Comparison of ENCODE assay signal across 9 mouse cellular contexts in the genomic region with DNA sequence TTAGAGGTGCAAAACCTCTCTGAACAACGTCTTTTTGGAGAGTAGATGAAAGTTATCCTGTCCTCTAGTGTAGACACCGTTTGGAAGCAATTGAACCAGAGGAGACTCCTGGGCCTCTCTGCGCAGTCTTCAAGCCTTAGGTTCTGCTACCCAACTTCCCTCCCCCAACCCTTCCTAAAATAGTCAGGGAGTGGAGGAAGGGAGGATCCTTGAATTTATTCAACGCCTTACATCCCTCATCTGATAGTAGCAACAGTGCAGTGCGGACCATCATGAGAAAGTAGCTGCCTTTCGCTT. TPM values are rescaled to one million over a fixed set of nuclear protein-coding genes. Genes with fewer than 3 reads are reported as not detected.
A peak's percentile ranks its signal among the peaks of the same experiment; 100 is the strongest.
DNase-seq lines count a peak whose midpoint lies in the region; ATAC-seq and TF ChIP-seq lines count a peak whose summit lies in the region.
"Had no signal": no experiment of that assay in that cellular context is flagged by ENCODE, and none has a peak within 500 bp of the region (broad histone marks: within the 10 kb centered on the region; RNA-seq: fewer than 3 reads in every experiment).

No protein-coding gene starts in this region.

- H3K4me2 ChIP-seq in forebrain, postnatal 0 days (ENCODE audit: low read depth), result peak overlapping the region; percentile 85
- H3K4me2 ChIP-seq in limb, embryonic 15.5 days, result peak overlapping the region; percentile 91
- H3K4me2 ChIP-seq in neural tube, embryonic 14.5 days (ENCODE audit: low read depth, low read length), result peak overlapping the region; percentile 58

- H3K9me3 ChIP-seq in forebrain, postnatal 0 days (ENCODE audit: low read length), result no peaks in the 10 kb centered on the region
- H3K9me3 ChIP-seq in limb, embryonic 15.5 days, result no peaks in the 10 kb centered on the region
- H3K9me3 ChIP-seq in neural tube, embryonic 14.5 days (ENCODE audit: control insufficient read depth, low read length), result no peaks in the 10 kb centered on the region

- peak overlapping the region; percentile 80 for H3K9ac ChIP-seq in forebrain, postnatal 0 days
- no peak overlapping the region for H3K9ac ChIP-seq in limb, embryonic 15.5 days
- H3K9ac ChIP-seq in neural tube, embryonic 14.5 days (replicated peaks; ENCODE audit: low read depth, low read length), result peak overlapping the region; percentile 74

- H3K36me3 ChIP-seq in forebrain, postnatal 0 days (ENCODE audit: insufficient read depth), result no peaks in the 10 kb centered on the region
- no peaks in the 10 kb centered on the region for H3K36me3 ChIP-seq in limb, embryonic 15.5 days
- H3K36me3 ChIP-seq in neural tube, embryonic 14.5 days (ENCODE audit: control insufficient read depth, insufficient read depth, low read length), result no peaks in the 10 kb centered on the region

- peaks cover 5% of the 10 kb centered on the region; the same call in 1 of the 2 replicates for H3K4me1 ChIP-seq in forebrain, postnatal 0 days (ENCODE audit: insufficient read depth)
- peaks cover 10% of the 10 kb centered on the region for H3K4me1 ChIP-seq in limb, embryonic 15.5 days
- no peaks in the 10 kb centered on the region for H3K4me1 ChIP-seq in neural tube, embryonic 14.5 days (ENCODE audit: control insufficient read depth, insufficient read depth, low read length)

- peak; percentile 24 to 39 for DNase-seq in layer of hippocampus, adult 2 months (ENCODE audit: low spot score in 2 of 2)
- no peak for DNase-seq in layer of hippocampus, postnatal 36 days
- DNase-seq in forebrain, postnatal 0 days, result no peak
- DNase-seq in layer of hippocampus, adult 18-20 months (ENCODE audit: low spot score in 2 of 2), result no peak
- no peak for DNase-seq in embryo, embryonic 10.5 days (ENCODE audit: low spot score)

- peak overlapping the region; percentile 97 for H3K27ac ChIP-seq in layer of hippocampus, adult 2 months
- H3K27ac ChIP-seq in forebrain, postnatal 0 days (ENCODE audit: low read depth, low read length), result peak overlapping the region; percentile 79; the same call in 1 of the 2 replicates
- H3K27ac ChIP-seq in limb, embryonic 15.5 days, result no peak overlapping the region
- H3K27ac ChIP-seq in neural tube, embryonic 14.5 days (ENCODE audit: low read depth, low read length), result peak overlapping the region; percentile 45

- peak; percentile 57 for ATAC-seq in forebrain, postnatal 0 days
- no peak for ATAC-seq in limb, embryonic 15.5 days (ENCODE audit: insufficient number of reproducible peaks, low FRiP score, low TSS enrichment, low read depth)
- no peak; the same call in 1 of the 2 replicates for ATAC-seq in neural tube, embryonic 14.5 days (ENCODE audit: low read depth)
- ATAC-seq in megakaryocyte progenitor cell, adult 5-6 weeks (replicated peaks; ENCODE audit: poor library complexity), result no peak
- ATAC-seq: Patski had no signal

- no peak for TF ChIP-seq CTCF in layer of hippocampus, adult 2 months (conservative IDR thresholded peaks at IDR 0.05)
- TF ChIP-seq CTCF in forebrain, postnatal 0 days (IDR thresholded peaks at IDR 0.05; ENCODE audit: low read depth), result no peak

- peak overlapping the region; percentile 92 for H3K4me3 ChIP-seq in layer of hippocampus, adult 2 months
- H3K4me3 ChIP-seq in forebrain, postnatal 0 days (ENCODE audit: low read depth, low read length), result peak overlapping the region; percentile 67
- H3K4me3 ChIP-seq in limb, embryonic 15.5 days, result peak overlapping the region; percentile 44
- peak overlapping the region; percentile 70 for H3K4me3 ChIP-seq in neural tube, embryonic 14.5 days (ENCODE audit: low read depth, low read length)

- no peaks in the 10 kb centered on the region for H3K27me3 ChIP-seq in forebrain, postnatal 0 days (ENCODE audit: insufficient read depth, low read length)
- peaks cover 9% of the 10 kb centered on the region; the same call in 1 of the 2 replicates for H3K27me3 ChIP-seq in limb, embryonic 15.5 days
- no peaks in the 10 kb centered on the region for H3K27me3 ChIP-seq in neural tube, embryonic 14.5 days (ENCODE audit: control insufficient read depth, insufficient read depth, low read length)

- WGBS in forebrain, postnatal 0 days, result 8% methylated on average over 6 of the region's 6 CpGs
- 9% methylated on average over 6 of the region's 6 CpGs for WGBS in limb, embryonic 15.5 days
- 7% methylated on average over 6 of the region's 6 CpGs for WGBS in neural tube, embryonic 14.5 days

RNA-seq across cellular contexts. Expression of a gene that starts 1.5 kb away (rescaled TPM):
- total RNA-seq in layer of hippocampus, adult 2 months (2021), result 100 to 1,000 TPM; 307 to 317 TPM
- 100 to 1,000 TPM; 280 to 293 TPM for total RNA-seq in layer of hippocampus, postnatal 36 days (2021)
- total RNA-seq in forebrain, postnatal 0 days (2014; rRNA removed), result 39.8 and 60.5 TPM in 2 replicates
- polyA plus RNA-seq in forebrain, postnatal 0 days (2015; fragmentation: Nextera tagmentation; extraction: Ambion mirVana), result 5.0 and 11.2 TPM in 2 replicates
- 7.6 and 10.9 TPM in 2 replicates for polyA plus RNA-seq in limb, embryonic 15.5 days (2015; fragmentation: Nextera tagmentation; extraction: Ambion mirVana)
- 19.0 and 29.5 TPM in 2 replicates for polyA plus RNA-seq in neural tube, embryonic 14.5 days (2014; fragmentation: Nextera tagmentation; extraction: Ambion mirVana)
- 100 to 1,000 TPM; 296 to 313 TPM for total RNA-seq in layer of hippocampus, adult 18-20 months (2021)
- 36.1 and 37.0 TPM in 2 replicates for total RNA-seq in megakaryocyte progenitor cell, adult 5-6 weeks (2015)
- 41.6 and 48.4 TPM in 2 replicates for total RNA-seq in megakaryocyte progenitor cell, adult 5-6 weeks (2017)

RNA-seq across cellular contexts. Expression of a gene that starts 43.8 kb away (rescaled TPM):
- under 1 TPM; 0.20 to 0.25 TPM for total RNA-seq in layer of hippocampus, adult 2 months (2021)
- under 1 TPM in 1 of 2 experiments, not detected in 1; 0.37 TPM for total RNA-seq in layer of hippocampus, postnatal 36 days (2021)
- total RNA-seq in forebrain, postnatal 0 days (2014; rRNA removed), result 0.54 and 0.90 TPM in 2 replicates
- polyA plus RNA-seq in forebrain, postnatal 0 days (2015; fragmentation: Nextera tagmentation; extraction: Ambion mirVana), result 0.79 and 0.81 TPM in 2 replicates
- polyA plus RNA-seq in limb, embryonic 15.5 days (2015; fragmentation: Nextera tagmentation; extraction: Ambion mirVana), result 5.0 and 5.4 TPM in 2 replicates
- 0.88 and 1.0 TPM in 2 replicates for polyA plus RNA-seq in neural tube, embryonic 14.5 days (2014; fragmentation: Nextera tagmentation; extraction: Ambion mirVana)
- under 1 TPM; 0.15 to 0.25 TPM for total RNA-seq in layer of hippocampus, adult 18-20 months (2021)
- 2.9 and 7.4 TPM in 2 replicates for total RNA-seq in megakaryocyte progenitor cell, adult 5-6 weeks (2015)
- total RNA-seq in megakaryocyte progenitor cell, adult 5-6 weeks (2017), result 1.7 and 2.8 TPM in 2 replicates
- polyA plus RNA-seq: Patski had no signal

Comparison
In these comparisons a context has a peak if more than half of its experiments do, and no peak if none do; other contexts are left out.
1. DNase-seq: peak in layer of hippocampus, adult 2 months (2 of 2); none in layer of hippocampus, postnatal 36 days (0 of 2), forebrain, postnatal 0 days (single experiment), layer of hippocampus, adult 18-20 months (0 of 2) and embryo, embryonic 10.5 days (single experiment).
2. Peak in every context shown above with its lines, with median percentiles within 50 percentile points of each other: H3K4me3 ChIP-seq and H3K4me2 ChIP-seq.